ENCODE assay signal across 10 mouse cellular contexts in the genomic region with DNA sequence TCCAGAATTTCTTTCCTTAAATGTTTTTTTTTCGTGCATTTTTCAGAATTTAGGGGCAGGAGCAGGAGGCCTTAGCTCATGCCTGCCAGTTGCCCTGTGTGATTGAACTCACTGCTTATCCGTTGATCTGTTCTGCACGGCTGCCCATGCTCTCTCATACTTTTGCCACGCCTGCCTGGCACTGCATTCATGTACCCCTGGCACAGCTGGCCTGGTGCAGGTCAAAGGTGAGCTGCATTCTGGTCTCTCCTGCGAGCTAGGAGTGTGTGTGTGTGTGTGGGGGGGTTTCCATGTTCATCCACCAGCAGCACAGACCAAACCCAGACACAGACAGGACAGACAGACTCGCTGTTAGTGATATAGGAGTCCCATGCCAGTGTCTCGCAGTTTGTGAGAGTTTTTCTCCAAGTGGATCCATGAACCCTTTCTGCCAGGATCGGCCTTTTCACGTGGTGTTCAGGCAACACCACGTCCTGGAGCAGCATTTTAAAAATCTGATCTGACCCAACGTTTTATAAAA.
DNase-seq lines count a peak whose midpoint lies in the region; ATAC-seq and TF ChIP-seq lines count a peak whose summit lies in the region.
"Had no signal": no experiment of that assay in that cellular context is flagged by ENCODE, and none has a peak within 500 bp of the region (broad histone marks: within the 10 kb centered on the region; RNA-seq: fewer than 3 reads in every experiment).

No protein-coding gene starts in this region.

- no peaks in the 10 kb centered on the region for H3K27me3 ChIP-seq in heart, embryonic 10.5 days (ENCODE audit: insufficient read depth, poor library complexity, severe bottlenecking)
- no peaks in the 10 kb centered on the region for H3K27me3 ChIP-seq in heart, embryonic 12.5 days (replicated peaks)
- H3K27me3 ChIP-seq in hindbrain, embryonic 15.5 days: no peaks in the 10 kb centered on the region
- H3K27me3 ChIP-seq in midbrain, embryonic 13.5 days: no peaks in the 10 kb centered on the region

- H3K4me2 ChIP-seq in heart, embryonic 12.5 days: no peak overlapping the region
- no peak overlapping the region for H3K4me2 ChIP-seq in hindbrain, embryonic 15.5 days
- peak overlapping the region; percentile 27; the same call in 1 of the 2 replicates for H3K4me2 ChIP-seq in midbrain, embryonic 13.5 days (replicated peaks)

- ATAC-seq in heart, embryonic 12.5 days (ENCODE audit: insufficient number of reproducible peaks, low FRiP score): no peak
- ATAC-seq in hindbrain, embryonic 15.5 days (ENCODE audit: low FRiP score, low read depth): no peak
- ATAC-seq in midbrain, embryonic 13.5 days: 0 out of 2 replicates have a peak, but pooled peaks have one; percentile 10

- H3K4me3 ChIP-seq in heart, embryonic 10.5 days: no peak overlapping the region
- H3K4me3 ChIP-seq in heart, embryonic 12.5 days: no peak overlapping the region
- H3K4me3 ChIP-seq in cortical plate, adult 2 months (ENCODE audit: insufficient read depth, low read length): no peak overlapping the region
- no peak overlapping the region for H3K4me3 ChIP-seq in hindbrain, embryonic 15.5 days
- H3K4me3 ChIP-seq in midbrain, embryonic 13.5 days (replicated peaks): no peak overlapping the region

- no peak for TF ChIP-seq POLR2A in cortical plate, adult 2 months (IDR thresholded peaks at IDR 0.05; ENCODE audit: extremely low read depth, insufficient read depth, low read length)

- H3K27ac ChIP-seq in heart, embryonic 10.5 days: no peak overlapping the region
- no peak overlapping the region for H3K27ac ChIP-seq in heart, embryonic 12.5 days (ENCODE audit: poor library complexity, severe bottlenecking)
- peak overlapping the region; percentile 27; the same call in 1 of the 2 replicates for H3K27ac ChIP-seq in cortical plate, adult 2 months (ENCODE audit: insufficient read depth, low read length)
- peak overlapping the region; percentile 74 for H3K27ac ChIP-seq in hindbrain, embryonic 15.5 days (replicated peaks)
- H3K27ac ChIP-seq in midbrain, embryonic 13.5 days: no peak overlapping the region

- H3K9me3 ChIP-seq in heart, embryonic 10.5 days: no peaks in the 10 kb centered on the region
- no peaks in the 10 kb centered on the region for H3K9me3 ChIP-seq in heart, embryonic 12.5 days (replicated peaks)
- H3K9me3 ChIP-seq in hindbrain, embryonic 15.5 days: no peaks in the 10 kb centered on the region
- H3K9me3 ChIP-seq in midbrain, embryonic 13.5 days: no peaks in the 10 kb centered on the region

- H3K36me3 ChIP-seq in heart, embryonic 10.5 days: no peaks in the 10 kb centered on the region
- no peaks in the 10 kb centered on the region for H3K36me3 ChIP-seq in heart, embryonic 12.5 days
- no peaks in the 10 kb centered on the region for H3K36me3 ChIP-seq in hindbrain, embryonic 15.5 days
- no peaks in the 10 kb centered on the region for H3K36me3 ChIP-seq in midbrain, embryonic 13.5 days

- no peak for TF ChIP-seq CTCF in cortical plate, adult 2 months (IDR thresholded peaks at IDR 0.05; ENCODE audit: extremely low read depth, insufficient read depth, low read length)

- no peak overlapping the region for H3K9ac ChIP-seq in heart, embryonic 12.5 days
- H3K9ac ChIP-seq in hindbrain, embryonic 15.5 days: no peak overlapping the region
- H3K9ac ChIP-seq in midbrain, embryonic 13.5 days (replicated peaks): no peak overlapping the region

- 79% methylated on average over 11 of the region's 11 CpGs for WGBS in heart, embryonic 10.5 days
- 71% methylated on average over 11 of the region's 11 CpGs for WGBS in heart, embryonic 12.5 days
- 27% methylated on average over 11 of the region's 11 CpGs for WGBS in hindbrain, embryonic 15.5 days
- WGBS in midbrain, embryonic 13.5 days: 25% methylated on average over 11 of the region's 11 CpGs

- peaks cover 31% of the 10 kb centered on the region for H3K4me1 ChIP-seq in heart, embryonic 10.5 days
- peaks cover 15% of the 10 kb centered on the region for H3K4me1 ChIP-seq in heart, embryonic 12.5 days (replicated peaks)
- no peaks in the 10 kb centered on the region; the same call in 1 of the 2 replicates for H3K4me1 ChIP-seq in cortical plate, adult 2 months (ENCODE audit: control insufficient read depth, insufficient read depth, low read length)
- H3K4me1 ChIP-seq in hindbrain, embryonic 15.5 days (replicated peaks): peaks cover 21% of the 10 kb centered on the region
- H3K4me1 ChIP-seq in midbrain, embryonic 13.5 days (replicated peaks): peaks cover 22% of the 10 kb centered on the region

- DNase-seq in heart, embryonic 10.5 days (ENCODE audit: low spot score): peak; percentile 72
- no peak for DNase-seq in cerebellum, postnatal 4 days (ENCODE audit: low spot score in 2 of 2)
- DNase-seq in frontal cortex, postnatal 14 days (ENCODE audit: low spot score in 2 of 2): no peak
- no peak for DNase-seq in lung, postnatal 25 days (ENCODE audit: low spot score)
- DNase-seq: adrenal gland, adult 8-10 months; spleen, adult 18-20 months had no signal

Comparison
In these comparisons a context has a peak if more than half of its experiments do, and no peak if none do; other contexts are left out.
1. H3K27ac ChIP-seq: peak in cortical plate, adult 2 months (single experiment) and hindbrain, embryonic 15.5 days (single experiment); none in heart, embryonic 10.5 days (single experiment), heart, embryonic 12.5 days (single experiment) and midbrain, embryonic 13.5 days (single experiment).